Mouse (Mus musculus) kidney, adult 8-10 months (tissue): Measurements from ENCODE around the gene Lamb1.
A peak's percentile ranks its signal among the peaks of the same experiment; 100 is the strongest.

Source experiments
- DNase-seq, 2 experiments: peaks; one replicate each; pipeline ENCODE4 v3.0.0; 2022

Lamb1 gene

DNA sequence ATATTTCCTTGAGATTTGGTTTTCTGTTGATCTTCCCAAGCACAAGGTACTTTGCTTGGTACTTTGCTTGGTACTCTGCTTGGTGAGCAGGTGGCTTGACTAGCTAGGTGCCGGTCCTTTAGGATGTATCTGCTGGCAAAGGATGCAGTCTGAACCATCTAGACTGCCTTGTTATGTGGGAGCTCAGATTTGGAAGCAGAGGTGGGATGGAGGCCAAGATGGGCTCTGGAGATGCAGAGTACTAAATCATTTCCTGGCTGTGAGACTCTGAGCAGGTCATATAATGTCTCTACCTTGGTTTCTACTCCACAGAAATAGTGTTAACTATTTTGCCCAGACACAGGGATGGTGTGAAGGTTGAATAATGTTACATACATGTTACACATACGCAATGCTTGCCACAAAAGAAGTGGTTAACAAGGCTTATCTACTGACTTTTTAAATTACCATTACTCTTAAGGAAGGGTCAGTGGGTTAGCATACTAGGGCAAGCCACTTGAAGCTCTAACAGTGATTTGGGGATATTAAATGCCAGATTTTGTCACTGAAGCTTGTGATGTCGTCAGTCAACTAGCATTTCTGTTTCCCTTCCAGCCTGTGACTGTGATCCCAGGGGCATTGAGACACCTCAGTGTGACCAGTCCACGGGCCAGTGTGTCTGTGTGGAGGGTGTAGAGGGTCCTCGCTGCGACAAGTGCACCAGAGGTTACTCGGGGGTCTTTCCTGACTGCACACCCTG is 52.8 kb downstream of the Lamb1 start:
- DNase-seq, result no peak

- no peak for DNase-seq
These were observed 53.5 kb downstream of the Lamb1 start for GRCm38 (mm10) chr12:31318409-31318963.

DNA sequence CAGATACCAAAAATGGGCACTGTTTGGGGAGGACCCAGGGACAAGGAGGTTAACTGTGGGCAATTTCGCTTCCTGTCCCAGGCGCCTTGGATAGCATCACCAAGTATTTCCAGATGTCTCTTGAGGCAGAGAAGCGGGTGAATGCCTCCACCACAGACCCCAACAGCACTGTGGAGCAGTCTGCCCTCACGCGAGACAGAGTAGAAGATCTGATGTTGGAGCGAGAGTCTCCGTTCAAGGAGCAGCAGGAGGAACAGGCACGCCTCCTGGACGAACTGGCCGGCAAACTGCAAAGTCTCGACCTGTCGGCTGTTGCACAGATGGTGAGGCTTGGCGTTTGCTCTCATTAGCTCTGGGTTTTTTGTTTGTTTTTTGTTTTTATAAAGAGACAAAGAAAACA is 55.8 kb downstream of the Lamb1 start:
- no peak for DNase-seq

GRCm38 (mm10) chr12:31321532-31321931 is 56.5 kb downstream of the Lamb1 start:
- DNase-seq, result no peak

GRCm38 (mm10) chr12:31323136-31323695 is 58.2 kb downstream of the Lamb1 start:
- DNase-seq, result peak; percentile 27 to 29

GRCm38 (mm10) chr12:31327139-31327538 is 62.1 kb downstream of the Lamb1 start:
- no peak for DNase-seq

GRCm38 (mm10) chr12:31333261-31333660 is 68.2 kb downstream of the Lamb1 start:
- DNase-seq, result no peak

- DNase-seq, result no peak
These were observed 85.3 kb downstream of the Lamb1 start for GRCm38 (mm10) chr12:31350191-31350943.

DNA sequence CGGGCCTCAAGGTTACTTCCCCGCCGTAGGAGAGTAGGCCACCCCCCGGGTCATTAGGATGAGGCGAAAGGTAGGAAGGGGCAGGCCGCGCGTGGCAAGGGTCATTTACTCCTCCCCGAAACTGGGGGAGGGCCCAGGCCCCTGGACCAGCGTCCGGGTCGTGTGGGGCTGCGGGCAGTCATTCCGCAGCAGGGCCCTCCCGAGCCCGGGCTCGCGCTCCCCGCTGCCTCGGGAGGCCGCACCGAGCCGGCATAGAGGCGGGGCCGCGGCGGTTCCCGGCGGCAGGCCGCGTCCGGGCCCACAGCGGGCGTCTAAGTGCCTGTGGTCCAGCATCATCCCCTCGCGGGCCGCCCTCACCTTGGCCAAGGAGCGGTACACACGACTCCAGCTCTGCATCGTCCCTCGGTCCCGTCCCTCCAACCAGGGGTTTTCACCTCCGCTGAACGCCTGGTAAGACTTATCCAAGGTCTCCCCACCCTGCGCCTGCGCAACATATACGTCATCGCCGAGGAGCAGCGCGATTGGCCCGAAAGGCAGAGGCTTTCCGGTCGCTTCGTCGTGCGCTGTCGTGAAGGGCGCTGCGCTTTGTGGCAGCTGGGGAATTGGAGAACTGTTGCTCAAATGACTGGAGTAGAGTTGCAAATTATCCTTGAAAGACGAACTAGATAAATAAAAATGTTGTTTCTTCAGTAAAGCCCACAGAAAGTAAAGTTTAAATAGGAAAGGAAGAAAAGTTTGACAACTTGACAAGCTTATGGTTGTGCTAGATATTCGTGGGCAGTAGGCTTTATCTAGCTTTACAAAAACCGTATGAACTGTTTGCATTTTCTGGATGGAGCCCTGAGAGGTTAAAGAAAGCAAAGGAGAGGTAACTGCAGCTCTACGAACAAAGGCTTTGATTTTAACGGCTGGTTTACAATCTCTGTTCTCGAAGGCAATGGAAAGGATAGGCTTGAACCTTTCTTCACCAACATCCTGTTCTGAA is 86.2 kb downstream of the Lamb1 start, which contains the start of gene Dld:
TSS of gene Dld (minus strand) at position 510 of the 985 bp plus-strand sequence.
- DNase-seq, result peak; percentile 96 to 97

GRCm38 (mm10) chr12:31366428-31366827 is 101.4 kb downstream of the Lamb1 start:
- no peak for DNase-seq

DNA sequence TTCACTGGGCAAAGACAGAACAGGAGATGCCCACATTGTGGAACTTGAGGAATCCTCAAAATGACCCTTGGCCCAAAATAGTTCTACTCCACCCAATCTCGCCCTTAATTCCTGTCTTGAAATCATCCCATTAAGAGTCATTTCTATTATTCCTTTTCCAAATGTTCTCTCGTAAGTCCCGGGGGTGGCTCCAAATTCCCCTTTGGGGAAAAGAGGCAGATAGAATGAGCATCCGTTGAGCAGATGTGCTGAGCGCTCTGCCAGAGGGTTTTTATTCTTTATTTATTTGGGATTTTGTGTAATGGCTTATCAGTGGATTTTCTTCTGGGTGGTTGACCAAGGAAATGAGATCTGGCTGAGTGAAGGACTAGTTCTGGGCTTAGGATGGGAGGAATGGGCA is 102.7 kb downstream of the Lamb1 start:
- no peak for DNase-seq

DNA sequence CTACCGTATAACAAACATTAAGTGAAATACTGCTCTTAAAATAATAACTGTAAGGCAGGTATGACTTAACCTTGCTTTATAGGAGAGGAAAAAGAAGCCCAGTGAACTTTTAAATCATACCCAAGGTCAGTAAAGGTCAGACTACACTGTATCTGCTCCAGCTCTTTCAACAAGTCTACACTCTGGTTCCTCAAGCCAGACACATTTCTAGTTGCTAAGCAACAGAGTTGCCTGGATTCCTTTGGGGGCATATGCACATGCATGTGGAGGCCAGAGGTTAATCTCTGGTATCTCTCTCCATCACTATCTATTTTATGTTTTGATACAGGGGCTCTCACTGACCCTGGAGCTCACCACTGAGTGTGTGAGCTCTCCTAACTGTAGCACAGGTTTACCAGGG is 104.1 kb downstream of the Lamb1 start:
- no peak for DNase-seq

DNA sequence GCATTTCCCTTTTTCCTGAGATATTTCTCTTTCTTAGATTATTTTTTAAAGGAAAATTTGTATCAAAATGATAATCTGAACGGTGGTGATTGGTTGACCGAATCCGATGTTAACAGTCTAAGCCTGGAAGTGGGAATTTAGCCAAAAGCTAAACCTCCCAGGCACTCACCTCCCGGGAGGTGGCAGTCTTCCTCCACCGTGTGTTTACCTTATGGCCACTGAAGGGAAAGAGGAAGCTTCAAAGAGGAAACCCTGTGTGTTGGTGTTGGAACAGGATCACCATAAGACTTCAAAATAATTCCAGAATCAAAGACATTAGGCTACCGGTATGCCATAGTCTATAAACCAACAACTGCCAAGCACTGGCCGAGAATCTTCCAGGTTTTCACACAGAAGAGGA is 104.6 kb downstream of the Lamb1 start:
- DNase-seq, result no peak

DNA sequence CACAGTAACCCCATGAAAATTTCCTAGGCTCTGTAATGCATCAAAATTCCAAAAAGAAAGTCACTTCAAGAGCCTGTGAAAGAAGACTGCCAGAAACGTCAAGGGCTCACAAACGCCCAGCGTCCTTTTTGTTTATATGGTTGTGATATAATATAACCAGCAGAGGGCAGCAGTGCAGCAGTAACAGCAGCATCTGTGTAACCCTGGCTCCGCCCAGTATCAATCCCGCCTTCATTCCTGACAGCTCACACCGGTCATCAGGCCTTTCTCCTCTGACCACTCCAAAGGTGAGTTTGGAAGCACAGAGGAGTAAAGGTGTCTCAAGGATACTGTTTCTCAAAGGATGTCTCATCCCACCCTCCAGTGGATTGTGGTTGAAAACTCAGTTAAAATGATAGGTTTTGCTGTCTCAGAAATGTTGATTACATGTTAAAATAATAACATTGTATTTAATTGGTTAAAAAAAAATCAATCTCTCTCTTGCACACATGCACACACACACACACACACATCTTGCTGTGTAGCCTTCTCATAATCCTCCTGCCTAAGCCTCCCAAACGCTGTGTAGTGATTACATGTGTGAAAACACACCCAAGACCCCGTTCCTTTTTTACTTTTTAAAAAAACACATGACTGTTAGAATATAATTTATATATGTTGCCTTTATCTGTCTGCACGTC is 109.7 kb downstream of the Lamb1 start:
- DNase-seq, result peak; percentile 72 to 78

GRCm38 (mm10) chr12:31375283-31375615 is 110.2 kb downstream of the Lamb1 start:
- no peak for DNase-seq

GRCm38 (mm10) chr12:31376326-31376950 is 111.4 kb downstream of the Lamb1 start:
- DNase-seq, result no peak

GRCm38 (mm10) chr12:31377241-31377640 is 112.2 kb downstream of the Lamb1 start:
- no peak for DNase-seq
